Mouse (Mus musculus) liver, adult (tissue): ENCODE measurements around the gene Gpatch2.

Experiments
- GATA4 ChIP-seq: IDR thresholded peaks from 2 replicates; pipeline ENCODE4 v1.6.1; 2014; ENCODE audit warnings: mild to moderate bottlenecking, low read length; ENCODE audit not compliant: insufficient replicate concordance

The Gpatch2 gene

DNA sequence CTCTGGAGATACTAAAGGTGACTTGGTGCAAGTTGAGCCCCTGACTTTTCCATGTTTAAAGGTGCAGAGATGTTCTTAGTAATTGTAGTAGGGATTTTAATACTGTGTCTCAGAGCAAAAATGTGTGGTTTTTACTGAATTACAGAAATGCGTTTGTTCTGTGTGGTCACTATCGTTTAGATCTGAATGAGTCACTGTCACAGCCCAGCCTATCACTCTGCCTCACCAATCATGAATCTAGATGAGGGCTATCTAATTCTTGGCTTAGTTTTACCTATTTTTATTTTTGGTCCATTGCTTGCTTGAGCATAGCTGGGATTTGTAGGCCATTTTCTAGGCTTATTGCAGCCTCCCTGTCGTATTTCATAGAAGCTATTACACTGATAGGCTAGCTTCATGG, 19.9 kb downstream of the Gpatch2 start:
- TF ChIP-seq GATA4 = no peak

DNA sequence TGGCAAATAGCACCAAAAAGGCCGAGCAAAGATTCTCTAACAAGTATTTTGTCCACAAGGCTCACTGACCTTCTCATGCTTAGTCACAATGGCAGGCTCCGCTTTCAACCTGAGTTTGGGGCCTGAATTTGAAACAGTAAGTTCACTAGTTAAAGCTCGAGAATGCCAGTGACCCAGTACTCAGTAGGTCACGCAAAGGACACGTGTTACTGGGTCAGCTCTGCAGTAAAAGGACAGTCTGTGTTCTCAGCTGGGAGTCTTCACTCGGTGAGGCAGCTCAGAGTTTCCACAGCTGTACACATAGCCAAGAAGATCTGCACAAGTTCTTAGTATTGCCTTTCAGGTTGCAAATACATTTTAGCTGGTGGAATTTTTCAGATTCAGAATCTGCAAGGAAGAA, 21.0 kb downstream of the Gpatch2 start:
- TF ChIP-seq GATA4 = no peak

DNA sequence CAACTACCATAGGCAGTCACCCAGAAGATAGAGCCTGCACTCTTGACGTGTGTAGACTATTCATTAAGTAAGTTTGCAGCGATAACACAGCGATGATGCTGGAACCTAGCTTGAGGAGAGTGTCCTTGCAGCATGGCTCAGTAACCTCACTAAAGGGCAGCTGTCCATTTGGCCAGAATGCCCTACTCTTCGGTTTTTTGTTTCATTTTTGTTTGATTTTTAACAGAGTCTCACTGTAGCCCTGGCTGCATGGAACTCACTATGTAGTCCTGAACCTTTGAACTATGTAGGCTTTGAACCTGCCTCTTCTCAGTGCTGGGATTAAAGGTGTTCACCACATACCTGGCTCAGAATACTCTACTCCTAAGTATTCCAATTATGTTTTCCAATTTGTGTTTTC, 22.8 kb downstream of the Gpatch2 start:
- TF ChIP-seq GATA4 = no peak

DNA sequence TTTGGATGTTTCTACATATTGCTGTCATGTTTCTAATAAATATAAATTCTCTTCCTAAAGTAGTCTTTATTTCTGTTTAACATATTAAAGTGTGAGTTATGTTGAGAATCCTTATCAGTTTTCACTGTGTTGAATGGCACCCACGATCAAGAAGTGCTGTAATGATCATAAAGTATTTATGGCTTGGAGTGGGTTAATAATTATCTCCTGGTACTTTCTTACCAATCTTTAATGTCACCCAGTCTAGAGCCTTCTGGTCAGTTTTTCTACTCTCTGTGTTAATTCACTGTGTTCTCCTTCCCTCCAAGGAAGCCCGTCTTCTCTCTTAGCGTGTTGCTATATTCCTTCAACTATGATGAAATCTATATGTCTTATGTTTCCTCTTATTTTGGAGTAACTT, 25.0 kb downstream of the Gpatch2 start:
- TF ChIP-seq GATA4 = no peak

DNA sequence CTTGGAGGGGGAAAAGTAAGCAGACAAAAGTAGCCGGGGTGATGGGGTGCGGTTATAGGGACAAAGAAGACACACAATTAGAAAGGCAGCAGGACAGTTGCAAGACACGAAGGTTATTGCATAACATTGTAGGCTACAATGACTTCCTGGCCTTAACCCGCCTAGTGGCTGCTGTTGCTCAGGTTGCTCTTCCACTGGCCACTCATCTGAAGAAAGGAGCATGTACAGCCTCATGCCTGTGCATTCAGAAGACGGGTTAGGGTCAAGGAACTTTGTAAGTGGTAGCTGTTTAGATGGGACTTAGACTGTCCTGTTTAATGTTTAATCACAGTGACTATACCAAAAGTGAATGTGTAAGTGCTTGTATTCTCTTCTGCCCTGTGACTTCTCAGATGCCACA, 26.0 kb downstream of the Gpatch2 start:
- TF ChIP-seq GATA4 = no peak

DNA sequence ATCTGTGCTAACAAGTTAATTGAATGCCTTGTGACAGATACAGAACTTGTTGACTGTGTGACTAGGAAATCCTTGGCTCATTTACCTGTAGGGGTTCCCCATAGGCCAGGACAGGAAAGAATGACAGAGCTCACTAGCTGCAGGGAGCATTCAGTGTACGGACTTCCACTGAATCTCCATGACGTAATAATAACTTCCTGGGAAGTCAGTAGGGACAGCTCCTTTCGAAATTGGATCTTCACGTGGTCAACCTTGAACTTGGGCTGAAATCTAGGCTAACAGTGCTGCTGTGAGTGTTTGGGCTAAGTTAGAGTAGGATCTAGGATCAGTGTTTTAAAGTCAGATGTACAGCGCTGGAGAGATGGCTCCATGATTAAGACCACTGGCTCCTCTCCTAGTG, 29.4 kb downstream of the Gpatch2 start:
- no peak for TF ChIP-seq GATA4

DNA sequence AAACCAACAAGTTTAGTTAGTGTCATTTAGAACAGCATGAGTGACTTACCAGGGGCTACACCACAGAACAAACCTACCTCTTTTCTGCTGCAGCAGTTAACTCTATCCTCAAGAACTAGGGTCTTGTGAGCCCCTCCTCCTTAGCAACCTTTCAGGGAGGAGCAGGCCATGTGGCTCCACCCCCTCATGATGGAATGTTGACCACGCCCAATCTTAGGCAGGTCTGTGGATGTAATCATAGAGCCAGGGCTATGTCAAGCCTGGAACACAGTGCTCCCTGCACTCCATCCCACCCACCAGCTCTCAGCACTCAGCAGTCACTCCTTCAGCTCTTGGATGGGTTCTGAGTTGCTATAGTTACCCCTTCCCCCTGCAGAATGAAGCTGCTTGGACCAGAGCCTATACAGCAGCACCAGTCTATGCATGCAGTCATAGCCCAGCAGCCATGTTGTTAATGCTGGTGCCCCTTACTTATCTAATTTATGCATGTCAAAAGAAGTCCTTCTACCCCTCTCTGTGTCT, 35.5 kb downstream of the Gpatch2 start:
- no peak for TF ChIP-seq GATA4

DNA sequence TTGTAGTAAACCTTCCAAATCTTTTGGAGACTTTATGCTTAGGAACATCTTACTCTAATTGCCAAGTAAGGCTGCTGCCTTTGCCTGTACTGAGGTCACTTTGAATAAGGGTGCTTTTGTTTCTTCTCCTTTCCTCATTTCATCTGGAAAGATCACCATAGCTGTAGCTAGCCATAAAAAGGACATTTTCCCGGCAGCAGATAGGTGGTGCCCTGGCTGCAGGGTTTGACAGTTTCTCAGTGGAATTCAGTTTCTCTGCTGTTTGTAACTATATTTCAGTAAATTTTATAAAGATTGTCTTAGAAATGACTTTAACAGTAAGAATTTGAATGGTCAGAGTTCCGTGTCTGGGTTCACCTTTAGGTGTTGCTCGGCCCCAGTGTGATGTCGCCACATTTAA, 43.4 kb downstream of the Gpatch2 start:
- no peak for TF ChIP-seq GATA4

DNA sequence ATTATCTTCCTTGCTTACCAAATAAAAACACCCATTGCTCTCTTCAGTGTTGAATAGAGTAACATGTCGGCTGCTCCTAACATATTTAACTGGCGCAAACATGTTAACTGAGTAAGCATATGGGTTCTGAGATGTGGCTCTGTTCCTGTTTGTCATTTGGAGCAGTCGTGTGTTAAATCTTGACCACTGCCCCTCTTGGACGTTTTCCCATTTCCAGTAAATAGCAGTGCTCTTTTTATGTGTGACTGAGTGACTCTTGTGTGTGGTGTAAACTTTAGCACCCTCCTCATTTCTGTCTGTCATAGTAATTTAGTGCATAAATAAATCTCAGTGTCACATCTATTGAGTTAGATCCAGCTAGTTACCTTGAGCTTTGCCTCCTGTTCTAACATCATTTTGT, 52.3 kb downstream of the Gpatch2 start:
- no peak for TF ChIP-seq GATA4

DNA sequence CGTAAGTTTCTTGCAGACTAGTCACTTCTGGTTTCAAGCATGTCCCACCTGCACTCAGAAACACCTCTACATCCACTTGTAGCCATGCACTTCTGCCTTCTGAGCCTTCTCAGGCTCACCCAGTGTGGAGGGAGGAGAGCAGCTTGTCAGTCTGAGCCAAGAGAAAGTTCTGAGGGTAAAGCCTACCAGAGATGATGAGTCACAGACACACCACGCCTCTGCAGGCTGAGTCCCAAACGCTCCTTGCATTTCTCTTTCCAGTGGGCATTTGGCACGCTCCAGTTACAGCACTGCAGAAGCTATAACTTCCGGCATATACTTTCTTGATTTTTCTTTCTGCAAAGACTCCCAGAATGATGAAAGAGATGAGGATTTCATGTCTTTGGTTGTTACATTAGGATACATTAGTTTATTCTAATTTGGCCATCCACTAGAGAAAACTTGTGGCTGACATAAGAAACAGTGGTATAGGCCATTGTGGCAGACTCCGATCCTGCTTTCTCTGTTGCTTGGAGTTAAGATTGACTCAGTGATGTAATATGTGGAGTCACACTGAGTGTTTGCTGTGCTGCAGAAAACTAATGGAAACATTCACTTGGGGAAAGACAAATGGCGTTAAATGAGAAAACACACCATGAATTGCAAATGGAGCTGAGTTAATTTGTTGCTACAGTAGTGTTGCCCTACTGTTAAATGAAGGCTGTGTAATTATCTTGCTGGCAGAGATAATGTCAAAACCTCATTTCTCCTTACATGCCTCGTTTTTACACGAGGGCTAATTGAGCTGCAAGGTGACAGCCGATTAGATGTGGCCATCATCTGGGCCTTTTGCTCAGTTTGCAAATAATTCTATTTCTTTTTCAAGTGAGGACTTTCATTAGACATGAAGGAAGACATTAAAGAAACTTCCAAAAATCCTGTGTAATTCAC, 55.3 kb downstream of the Gpatch2 start:
- no peak for TF ChIP-seq GATA4

DNA sequence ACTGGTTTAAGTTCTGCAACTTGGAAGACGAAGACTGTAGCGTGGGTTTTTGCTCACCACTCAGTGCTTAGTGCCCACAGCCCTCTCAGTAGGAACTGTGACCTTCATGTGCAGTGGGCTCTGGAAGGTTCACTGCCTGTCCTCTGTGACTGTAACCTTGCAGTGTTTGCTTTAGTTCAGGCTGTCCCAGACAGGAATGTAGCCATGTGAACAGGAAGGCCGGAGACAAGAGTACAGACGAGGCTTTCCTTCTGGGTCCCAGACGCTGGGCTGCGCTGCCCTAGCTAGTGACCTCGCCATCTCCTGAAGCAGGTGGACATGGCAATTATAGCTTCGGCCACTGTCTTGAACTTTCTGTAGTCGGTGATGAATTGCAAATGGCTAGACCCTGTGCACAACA, 62.0 kb downstream of the Gpatch2 start:
- no peak for TF ChIP-seq GATA4

DNA sequence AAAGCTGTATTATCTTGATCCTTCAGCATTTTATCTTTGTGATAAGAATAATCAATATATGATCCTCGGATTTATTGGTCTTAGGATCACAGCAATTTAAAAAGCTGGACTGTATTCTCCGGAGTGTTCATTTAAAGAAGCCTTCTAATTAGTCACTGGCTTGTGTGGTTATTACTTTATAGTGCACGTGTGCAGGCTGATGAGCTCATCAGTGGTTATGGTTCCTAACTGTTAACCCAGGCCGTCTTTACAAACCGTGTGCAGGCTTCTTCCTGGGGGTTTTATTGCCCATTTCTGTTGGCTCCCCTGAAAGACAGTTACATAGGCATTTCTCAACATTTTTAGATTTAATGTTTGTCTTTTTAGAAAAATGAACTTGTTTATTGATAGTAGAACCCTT, 63.2 kb downstream of the Gpatch2 start:
- TF ChIP-seq GATA4 = no peak

DNA sequence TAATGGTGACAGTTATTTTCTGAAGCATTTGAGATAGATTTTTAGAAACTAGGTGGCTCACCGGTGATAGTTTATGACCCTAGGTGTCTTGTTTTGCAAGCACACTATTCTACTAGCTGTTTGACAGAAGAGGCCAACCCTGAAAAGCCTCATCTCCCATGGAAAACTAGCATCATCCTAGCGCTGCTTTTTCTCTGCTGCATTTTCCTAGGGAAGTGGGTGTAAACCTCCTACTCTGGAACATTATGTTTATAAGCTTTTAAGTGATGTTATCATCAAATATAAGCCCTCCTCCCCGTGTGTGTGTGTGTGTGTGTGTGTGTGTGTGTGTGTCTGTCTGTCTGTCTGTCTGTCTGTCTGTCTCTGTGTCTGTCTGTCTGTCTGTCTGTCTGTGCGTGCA, 64.5 kb downstream of the Gpatch2 start:
- no peak for TF ChIP-seq GATA4

DNA sequence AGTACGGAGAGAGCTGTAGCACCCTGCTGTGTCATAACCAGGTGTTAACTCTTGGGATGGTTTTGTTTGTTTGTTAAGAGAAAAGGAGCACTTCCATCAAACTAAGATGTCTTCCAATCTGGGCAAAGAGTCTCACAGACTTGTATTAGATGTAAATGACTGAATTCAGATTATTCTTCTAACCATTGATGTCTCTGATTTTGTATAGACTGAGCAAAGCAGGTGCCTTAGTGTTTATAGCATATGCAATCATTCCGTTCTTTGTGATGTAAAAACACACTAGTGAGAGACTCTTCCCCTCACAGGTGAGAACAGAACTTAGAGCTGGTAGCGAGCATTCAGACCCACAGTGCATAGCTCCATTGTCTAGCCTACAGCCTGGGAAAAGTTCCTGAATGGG, 67.0 kb downstream of the Gpatch2 start:
- no peak for TF ChIP-seq GATA4

DNA sequence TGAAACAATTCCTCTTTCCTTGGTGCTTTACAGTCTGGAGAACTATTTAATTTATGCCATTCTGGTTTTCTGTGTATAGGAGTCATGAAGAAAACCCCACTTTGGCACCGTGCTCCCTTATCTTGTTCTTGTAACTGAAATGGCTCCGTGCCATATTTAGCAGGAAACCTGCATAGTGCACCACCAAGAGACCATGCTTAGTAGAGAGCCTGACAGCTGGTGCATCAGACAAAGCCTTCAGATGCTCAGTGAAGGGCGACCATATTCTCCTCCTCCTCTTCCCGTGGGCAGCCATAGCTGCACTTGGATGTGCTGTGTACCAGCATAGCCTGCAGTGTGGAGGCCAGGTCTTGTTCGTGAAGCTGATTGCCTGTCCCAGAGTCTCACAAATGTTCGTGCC, 67.5 kb downstream of the Gpatch2 start:
- TF ChIP-seq GATA4 = no peak

DNA sequence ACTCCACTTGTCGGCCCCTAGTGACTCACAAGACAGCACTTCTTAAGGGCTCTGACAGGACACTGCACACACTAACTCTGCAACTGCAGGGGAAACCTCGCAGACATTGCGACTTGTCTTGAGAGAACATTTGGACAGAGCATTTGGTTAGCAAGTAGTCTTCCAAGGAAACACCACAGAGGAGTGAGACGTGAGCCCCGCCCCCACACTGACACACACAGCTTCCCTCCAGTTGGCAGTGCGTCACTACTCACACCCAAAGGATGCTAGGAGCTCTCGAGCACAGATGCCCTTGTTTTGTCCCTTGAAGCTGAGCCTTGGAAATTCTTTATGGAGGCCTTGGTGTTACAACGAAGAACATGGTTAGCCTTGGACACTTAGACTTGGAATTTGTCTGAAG, 70.4 kb downstream of the Gpatch2 start:
- no peak for TF ChIP-seq GATA4

DNA sequence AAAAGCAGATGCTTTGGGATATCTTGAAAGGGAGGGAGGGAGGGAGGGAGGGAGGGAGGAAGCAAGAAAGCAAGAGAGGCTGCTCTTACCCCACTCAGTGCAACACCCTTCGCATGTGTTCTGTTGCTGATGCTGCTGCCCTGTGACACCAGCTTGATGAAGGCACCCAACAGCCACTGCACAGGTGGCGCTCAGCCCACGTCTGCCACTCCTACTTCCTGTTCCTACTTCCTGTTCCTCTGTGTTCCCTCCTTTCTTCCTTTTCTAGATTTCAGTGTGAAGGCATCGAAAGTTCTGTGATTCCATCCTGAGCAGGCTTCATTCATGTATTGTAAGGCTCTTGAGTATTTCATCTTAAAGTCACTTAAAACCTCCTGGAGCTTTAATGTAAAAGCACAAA, 71.1 kb downstream of the Gpatch2 start:
- TF ChIP-seq GATA4 = no peak
